ENCODE assay signal across 28 mouse cellular contexts in the genomic region with DNA sequence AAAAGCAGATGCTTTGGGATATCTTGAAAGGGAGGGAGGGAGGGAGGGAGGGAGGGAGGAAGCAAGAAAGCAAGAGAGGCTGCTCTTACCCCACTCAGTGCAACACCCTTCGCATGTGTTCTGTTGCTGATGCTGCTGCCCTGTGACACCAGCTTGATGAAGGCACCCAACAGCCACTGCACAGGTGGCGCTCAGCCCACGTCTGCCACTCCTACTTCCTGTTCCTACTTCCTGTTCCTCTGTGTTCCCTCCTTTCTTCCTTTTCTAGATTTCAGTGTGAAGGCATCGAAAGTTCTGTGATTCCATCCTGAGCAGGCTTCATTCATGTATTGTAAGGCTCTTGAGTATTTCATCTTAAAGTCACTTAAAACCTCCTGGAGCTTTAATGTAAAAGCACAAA.
DNase-seq lines count a peak whose midpoint lies in the region; ATAC-seq and TF ChIP-seq lines count a peak whose summit lies in the region.
"Had no signal": no experiment of that assay in that cellular context is flagged by ENCODE, and none has a peak within 500 bp of the region (broad histone marks: within the 10 kb centered on the region; RNA-seq: fewer than 3 reads in every experiment).

No protein-coding gene starts in this region.

- no peak overlapping the region for H3K27ac ChIP-seq in thymus, adult 2 months (ENCODE audit: control insufficient read depth, insufficient read depth, low read length)
- no peak overlapping the region for H3K27ac ChIP-seq in intestine, postnatal 0 days (ENCODE audit: low read depth, low read length)
- H3K27ac ChIP-seq in liver, postnatal 0 days (ENCODE audit: low read depth), result no peak overlapping the region
- H3K27ac ChIP-seq: embryonic facial prominence, embryonic 12.5 days; forebrain, embryonic 12.5 days; heart, embryonic 15.5 days; hindbrain, embryonic 14.5 days; kidney, postnatal 0 days; limb, embryonic 13.5 days; liver, embryonic 12.5 days; stomach, embryonic 15.5 days had no signal

- no peak for TF ChIP-seq CTCF in thymus, adult 2 months (IDR thresholded peaks at IDR 0.05; ENCODE audit: borderline replicate concordance, control insufficient read depth, extremely low read depth, insufficient read depth, low read length, poor library complexity)
- no peak for TF ChIP-seq CTCF in G1E (IDR thresholded peaks at IDR 0.05; ENCODE audit: low read depth, low read length)
- no peak for TF ChIP-seq CTCF in intestine, postnatal 0 days (IDR thresholded peaks at IDR 0.05; ENCODE audit: low read depth)
- no peak for TF ChIP-seq CTCF in liver, postnatal 0 days (IDR thresholded peaks at IDR 0.05; ENCODE audit: low read depth)

- no peak overlapping the region for H3K9ac ChIP-seq in intestine, postnatal 0 days (ENCODE audit: low read depth, low read length)
- H3K9ac ChIP-seq in liver, postnatal 0 days (replicated peaks), result no peak overlapping the region
- H3K9ac ChIP-seq: embryonic facial prominence, embryonic 12.5 days; forebrain, embryonic 12.5 days; heart, embryonic 15.5 days; hindbrain, embryonic 14.5 days; limb, embryonic 13.5 days; liver, embryonic 12.5 days; stomach, embryonic 15.5 days had no signal

- no peaks in the 10 kb centered on the region for H3K9me3 ChIP-seq in G1E (replicated peaks)
- H3K9me3 ChIP-seq in intestine, postnatal 0 days (ENCODE audit: control insufficient read depth), result no peaks in the 10 kb centered on the region
- no peaks in the 10 kb centered on the region for H3K9me3 ChIP-seq in liver, postnatal 0 days (ENCODE audit: low read length)
- H3K9me3 ChIP-seq: embryonic facial prominence, embryonic 12.5 days; forebrain, embryonic 12.5 days; heart, embryonic 15.5 days; limb, embryonic 13.5 days; liver, embryonic 12.5 days; stomach, embryonic 15.5 days had no signal

- peaks cover 5% of the 10 kb centered on the region; the same call in 1 of the 2 replicates for H3K4me1 ChIP-seq in thymus, adult 2 months (replicated peaks; ENCODE audit: control insufficient read depth, insufficient read depth, low read length)
- H3K4me1 ChIP-seq in G1E (ENCODE audit: insufficient read depth, low read depth, low read length), result peaks cover 2% of the 10 kb centered on the region; the same call in 1 of the 2 replicates
- H3K4me1 ChIP-seq in intestine, postnatal 0 days (replicated peaks; ENCODE audit: control insufficient read depth, insufficient read depth, low read length), result no peaks in the 10 kb centered on the region
- H3K4me1 ChIP-seq in liver, postnatal 0 days (ENCODE audit: insufficient read depth), result no peaks in the 10 kb centered on the region
- H3K4me1 ChIP-seq: embryonic facial prominence, embryonic 12.5 days; limb, embryonic 13.5 days; liver, embryonic 12.5 days; stomach, embryonic 15.5 days had no signal

- DNase-seq in thymus, postnatal 0 days (ENCODE audit: low spot score), result peak; percentile 15
- no peak for DNase-seq in thymus, adult 2 months
- no peak for DNase-seq in G1E (ENCODE audit: low spot score)
- no peak for DNase-seq in liver, postnatal 0 days
- no peak for DNase-seq in ovary, postnatal 36 days (ENCODE audit: low spot score)
- DNase-seq in spleen, postnatal 36 days (ENCODE audit: low spot score in 2 of 2), result no peak
- DNase-seq: adrenal gland, adult 8-10 months; cerebellum, adult 18-20 months; cerebellum, postnatal 25 days; gastrocnemius, postnatal 36 days; heart, postnatal 4 days; kidney, adult 11 months; layer of hippocampus, adult 9-11 months; lung, adult 2 months; lung, postnatal 14 days; retina, postnatal 1 day; right cerebral cortex, postnatal 25 days; spleen, adult 18-20 months had no signal

- H3K4me2 ChIP-seq in intestine, postnatal 0 days (replicated peaks; ENCODE audit: low read depth), result no peak overlapping the region
- no peak overlapping the region for H3K4me2 ChIP-seq in liver, postnatal 0 days (ENCODE audit: low read depth, low read length)
- H3K4me2 ChIP-seq: embryonic facial prominence, embryonic 12.5 days; forebrain, embryonic 12.5 days; heart, embryonic 15.5 days; hindbrain, embryonic 14.5 days; limb, embryonic 13.5 days; liver, embryonic 12.5 days; stomach, embryonic 15.5 days had no signal

- TF ChIP-seq POLR2A in thymus, adult 2 months (IDR thresholded peaks at IDR 0.05; ENCODE audit: control insufficient read depth, extremely low read depth, insufficient read depth, low read length, poor library complexity), result no peak

- no peaks in the 10 kb centered on the region for H3K27me3 ChIP-seq in thymus, adult 2 months (ENCODE audit: control insufficient read depth, insufficient read depth, low read length)
- H3K27me3 ChIP-seq in G1E (ENCODE audit: insufficient read depth, low read length), result no peaks in the 10 kb centered on the region
- no peaks in the 10 kb centered on the region for H3K27me3 ChIP-seq in intestine, postnatal 0 days (replicated peaks; ENCODE audit: control insufficient read depth, insufficient read depth, low read length)
- no peaks in the 10 kb centered on the region for H3K27me3 ChIP-seq in liver, postnatal 0 days (ENCODE audit: insufficient read depth, low read length)
- H3K27me3 ChIP-seq: embryonic facial prominence, embryonic 12.5 days; forebrain, embryonic 12.5 days; heart, embryonic 15.5 days; limb, embryonic 13.5 days; liver, embryonic 12.5 days; Patski; stomach, embryonic 15.5 days had no signal

- peak; percentile 43; the same call in 1 of the 2 replicates for ATAC-seq in G1E (ENCODE audit: extremely low read depth, insufficient number of reproducible peaks, low FRiP score, poor library complexity, severe bottlenecking)
- peak; percentile 47; the same call in 1 of the 2 replicates for ATAC-seq in intestine, postnatal 0 days
- no peak for ATAC-seq in liver, postnatal 0 days
- ATAC-seq: liver, embryonic 12.5 days; Patski had no signal

- H3K4me3 ChIP-seq in thymus, adult 2 months (ENCODE audit: control insufficient read depth, insufficient read depth, low read length), result no peak overlapping the region
- no peak overlapping the region for H3K4me3 ChIP-seq in G1E (ENCODE audit: low read depth, low read length)
- no peak overlapping the region for H3K4me3 ChIP-seq in intestine, postnatal 0 days (ENCODE audit: low read depth, low read length)
- no peak overlapping the region for H3K4me3 ChIP-seq in liver, postnatal 0 days (ENCODE audit: low read depth, low read length)
- H3K4me3 ChIP-seq: embryonic facial prominence, embryonic 12.5 days; forebrain, embryonic 12.5 days; heart, embryonic 15.5 days; limb, embryonic 13.5 days; liver, embryonic 12.5 days; stomach, embryonic 15.5 days had no signal

- 70% methylated on average over 4 of the region's 4 CpGs for WGBS in thymus, adult 2 months
- 73% methylated on average over 4 of the region's 4 CpGs for WGBS in intestine, postnatal 0 days
- WGBS in liver, postnatal 0 days (ENCODE audit: insufficient replicate concordance), result 73% methylated on average over 4 of the region's 4 CpGs

- H3K36me3 ChIP-seq in thymus, adult 2 months (ENCODE audit: control insufficient read depth, insufficient read depth, low read length), result no peaks in the 10 kb centered on the region
- H3K36me3 ChIP-seq in G1E (replicated peaks), result peaks cover 23% of the 10 kb centered on the region
- peaks cover 9% of the 10 kb centered on the region; the same call in 1 of the 2 replicates for H3K36me3 ChIP-seq in intestine, postnatal 0 days (ENCODE audit: control insufficient read depth, insufficient read depth)
- H3K36me3 ChIP-seq in liver, postnatal 0 days (replicated peaks; ENCODE audit: insufficient read depth, low read length), result no peaks in the 10 kb centered on the region; the same call in 1 of the 2 replicates
- H3K36me3 ChIP-seq: embryonic facial prominence, embryonic 12.5 days; forebrain, embryonic 12.5 days; heart, embryonic 15.5 days; limb, embryonic 13.5 days; liver, embryonic 12.5 days; stomach, embryonic 15.5 days had no signal

- TF ChIP-seq EP300 in liver, postnatal 0 days (IDR thresholded peaks at IDR 0.05; ENCODE audit: low read depth), result no peak
